Mouse (Mus musculus): ENCODE measurements around the gene Nap1l2. TPM values are rescaled to one million over a fixed set of nuclear protein-coding genes. Genes with fewer than 3 reads are reported as not detected.

Gene Nap1l2
- not detected for polyA plus RNA-seq (2017; shearing (Covaris generic))

DNA sequence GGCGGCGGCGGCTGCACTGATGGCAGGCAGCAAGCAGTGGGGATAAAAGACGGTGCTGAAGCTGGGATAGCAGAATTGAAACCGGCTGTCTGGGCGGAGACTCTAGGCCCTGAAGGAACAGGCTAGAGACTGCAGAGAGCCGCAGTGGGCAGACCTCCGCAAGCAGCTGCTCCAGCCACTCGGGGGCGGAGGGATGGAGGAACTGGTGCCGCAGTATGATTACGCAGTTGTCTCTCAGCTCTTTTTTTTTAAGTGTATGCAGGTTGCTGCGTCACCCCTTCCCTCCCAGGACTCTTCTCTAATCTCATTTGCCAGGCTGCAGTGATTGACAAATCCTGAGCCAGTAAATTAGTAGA lies at the start of gene Nap1l2:
Gene Nap1l2 (minus strand): TSS at position 210 of the 356 bp plus-strand sequence.

Other genes starting within 250 kb of the Nap1l2 start
- gene Cdx4, start 134.8 kb upstream of the Nap1l2 start, polyA plus RNA-seq (2017; shearing (Covaris generic)), result not detected
- gene Chic1, start 169.8 kb upstream of the Nap1l2 start, polyA plus RNA-seq (2017; shearing (Covaris generic)), result 5.3 TPM
- gene Tsx, start 227.8 kb upstream of the Nap1l2 start, polyA plus RNA-seq (2017; shearing (Covaris generic)), result 0.61 TPM
- not detected for gene Gm26992, start 235.4 kb upstream of the Nap1l2 start, polyA plus RNA-seq (2017; shearing (Covaris generic))

Data from inflammation-experienced regulatory T-cells, adult 16 weeks (primary cell).